Mouse (Mus musculus): ENCODE results near the gene Hspa1l. TPM values are rescaled to one million over a fixed set of nuclear protein-coding genes. Genes with fewer than 3 reads are reported as not detected.
"Not testable (repeated sequence)": the region's sequence is repeated elsewhere in the genome, so short reads cannot be mapped to it uniquely, and the experiment has no call there.

Gene Hspa1l
- polyA plus RNA-seq, 1 experiment from 2014 or later: 0.18 TPM

- H3K4me3 ChIP-seq (ENCODE audit: low read depth, low read length): peak overlapping the region; percentile 85
- ATAC-seq: no peak
- H3K4me2 ChIP-seq (ENCODE audit: low read depth, low read length): peak overlapping the region; percentile 75
- TF ChIP-seq EP300 (IDR thresholded peaks at IDR 0.05; ENCODE audit: low read depth) (0 out of 2 replicates have a peak, but pooled peaks have one; percentile 1), CTCF (IDR thresholded peaks at IDR 0.05; ENCODE audit: low read depth) (no peak)
- H3K27me3 ChIP-seq (ENCODE audit: insufficient read depth, low read length): no peaks in the 10 kb centered on the region
- WGBS (ENCODE audit: insufficient replicate concordance): 73% methylated on average over 5 of the region's 5 CpGs
- no peaks in the 10 kb centered on the region for H3K9me3 ChIP-seq (ENCODE audit: low read length)
- peak overlapping the region; percentile 17 for H3K9ac ChIP-seq (replicated peaks)
- peaks cover 19% of the 10 kb centered on the region for H3K36me3 ChIP-seq (replicated peaks; ENCODE audit: insufficient read depth, low read length)
- H3K4me1 ChIP-seq (ENCODE audit: insufficient read depth): peaks cover 32% of the 10 kb centered on the region
- H3K27ac ChIP-seq (ENCODE audit: low read depth): peak overlapping the region; percentile 1; the same call in 1 of the 2 replicates
- no peak for DNase-seq
These were observed 24.6 kb downstream of the Hspa1l start for GRCm38 (mm10) chr17:34997142-34997483.

DNA sequence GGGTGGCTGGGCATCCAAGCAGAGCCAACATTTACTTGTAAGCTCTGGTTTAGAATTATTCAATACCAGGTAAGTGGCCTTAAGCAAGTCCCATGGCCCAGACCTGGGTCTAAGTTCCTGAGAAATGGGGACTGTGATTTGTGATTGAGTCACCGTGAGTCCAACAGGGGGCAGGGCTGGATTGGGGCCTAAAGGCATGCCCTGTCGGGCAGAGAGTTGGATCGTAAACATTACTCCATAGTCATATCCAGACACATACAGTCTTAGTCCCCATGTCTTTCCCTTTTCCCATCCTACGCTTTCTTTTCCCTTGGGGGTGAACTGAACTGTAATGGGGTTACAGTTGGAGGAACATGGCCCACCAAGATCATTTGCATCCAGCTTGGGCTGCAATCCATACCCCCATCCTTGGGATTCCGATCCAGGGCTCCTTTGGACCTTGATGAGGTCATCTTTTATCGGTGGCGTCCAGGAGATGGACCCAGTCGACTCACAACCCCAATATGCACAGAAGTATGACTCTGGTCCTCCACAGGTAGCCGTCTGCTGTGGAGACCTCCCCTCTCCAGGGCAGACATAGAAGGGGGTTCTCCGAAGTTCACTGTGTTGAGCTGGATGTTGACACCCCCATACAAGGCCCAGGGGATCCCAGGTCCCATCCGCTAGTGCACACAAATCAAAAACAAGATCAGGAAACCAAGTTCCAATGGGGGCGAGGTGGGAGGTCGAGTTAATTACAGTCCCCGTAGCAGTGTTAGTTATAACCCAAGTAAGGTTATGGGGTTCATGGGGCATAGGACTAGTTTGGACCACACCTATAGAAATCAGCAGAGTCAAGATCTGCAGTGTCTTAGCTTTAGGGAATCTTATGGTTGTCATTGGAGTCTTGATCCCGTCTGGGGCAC, 26.3 kb downstream of the Hspa1l start:
- H3K27me3 ChIP-seq (ENCODE audit: insufficient read depth, low read length): no peaks in the 10 kb centered on the region
- H3K27ac ChIP-seq (ENCODE audit: low read depth): peak overlapping the region; percentile 98
- 67% methylated on average over 15 of the region's 15 CpGs for WGBS (ENCODE audit: insufficient replicate concordance)
- peak overlapping the region; percentile 75 for H3K4me2 ChIP-seq (ENCODE audit: low read depth, low read length)
- peak overlapping the region; percentile 85 for H3K4me3 ChIP-seq (ENCODE audit: low read depth, low read length)
- TF ChIP-seq EP300 (IDR thresholded peaks at IDR 0.05; ENCODE audit: low read depth) (no peak), CTCF (IDR thresholded peaks at IDR 0.05; ENCODE audit: low read depth) (peak; percentile 37)
- peaks cover 22% of the 10 kb centered on the region for H3K36me3 ChIP-seq (replicated peaks; ENCODE audit: insufficient read depth, low read length)
- no peaks in the 10 kb centered on the region for H3K9me3 ChIP-seq (ENCODE audit: low read length)
- H3K9ac ChIP-seq (replicated peaks): peak overlapping the region; percentile 82
- peak; percentile 35 for DNase-seq
- peaks cover 48% of the 10 kb centered on the region for H3K4me1 ChIP-seq (ENCODE audit: insufficient read depth)
- no peak for ATAC-seq

GRCm38 (mm10) chr17:34999871-35000716, 27.6 kb downstream of the Hspa1l start:
- WGBS (ENCODE audit: insufficient replicate concordance): 4% methylated on average over 29 of the region's 32 CpGs
- peak; percentile 85 for TF ChIP-seq EP300 (IDR thresholded peaks at IDR 0.05; ENCODE audit: low read depth)
- H3K9ac ChIP-seq (replicated peaks): peak overlapping the region; percentile 82
- H3K36me3 ChIP-seq (replicated peaks; ENCODE audit: insufficient read depth, low read length): peaks cover 34% of the 10 kb centered on the region
- peak overlapping the region; percentile 75 for H3K4me2 ChIP-seq (ENCODE audit: low read depth, low read length)
- peaks cover 48% of the 10 kb centered on the region for H3K4me1 ChIP-seq (ENCODE audit: insufficient read depth)
- peak overlapping the region; percentile 98 for H3K27ac ChIP-seq (ENCODE audit: low read depth)
- H3K4me3 ChIP-seq (ENCODE audit: low read depth, low read length): peak overlapping the region; percentile 85
- DNase-seq: peak; percentile 66
- H3K9me3 ChIP-seq (ENCODE audit: low read length); H3K27me3 ChIP-seq (ENCODE audit: insufficient read depth, low read length): not testable (repeated sequence)
- ATAC-seq: peak; percentile 46

DNA sequence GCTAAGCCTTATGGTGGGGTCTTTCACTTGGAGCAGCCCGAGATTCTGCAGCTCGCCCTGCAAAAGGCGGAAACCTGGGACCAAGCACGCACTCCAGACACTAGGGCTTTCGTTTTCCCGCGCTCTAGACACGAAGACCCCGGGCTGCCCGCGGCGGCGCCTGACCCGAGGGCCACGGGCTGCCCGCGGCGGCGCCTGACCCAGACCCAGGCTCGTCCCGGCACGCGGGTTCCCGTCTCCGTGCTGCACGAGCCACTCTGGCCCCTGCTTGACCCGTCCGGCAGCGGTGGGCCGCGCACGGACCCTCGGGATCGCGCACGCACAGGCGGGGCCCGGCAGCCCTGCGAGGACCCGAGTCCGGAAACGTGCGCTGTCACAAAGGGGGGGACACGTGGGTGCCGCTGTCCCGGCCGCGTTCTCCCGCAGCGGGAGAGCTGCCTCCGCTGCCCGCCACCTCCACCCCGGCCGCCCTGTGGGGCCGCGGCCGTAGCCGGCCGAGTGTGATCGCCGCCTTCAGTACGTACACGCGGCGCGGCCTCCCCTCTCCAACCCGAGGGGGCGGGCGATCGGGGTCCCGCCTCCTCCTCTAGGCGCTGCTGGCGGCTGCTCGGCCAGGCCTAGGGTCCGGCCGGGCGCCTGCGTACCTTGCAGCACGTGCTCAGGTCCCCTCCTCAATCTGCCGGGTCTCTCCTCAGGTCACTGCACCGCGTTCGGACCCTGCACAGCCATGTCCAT, 28.4 kb downstream of the Hspa1l start, which contains the start of gene Vars:
Gene Vars (plus strand): TSS at position 271 of the 735 bp plus-strand sequence.
- Histone ChIP-seq H3K4me3 (ENCODE audit: low read depth, low read length) (peak within 1 kb of the TSS; percentile 85), H3K9me3 (ENCODE audit: low read length) (no peaks in the 10 kb centered on the region), H3K4me2 (ENCODE audit: low read depth, low read length) (peak within 1 kb of the TSS; percentile 75), H3K9ac (replicated peaks) (peak within 1 kb of the TSS; percentile 82), H3K36me3 (replicated peaks; ENCODE audit: insufficient read depth, low read length) (peaks cover 42% of the 10 kb centered on the region), H3K4me1 (ENCODE audit: insufficient read depth) (peaks cover 47% of the 10 kb centered on the region), H3K27me3 (ENCODE audit: insufficient read depth, low read length) (no peaks in the 10 kb centered on the region), H3K27ac (ENCODE audit: low read depth) (peak within 1 kb of the TSS; percentile 98)
- peak; percentile 43; the same call in 1 of the 2 replicates for TF ChIP-seq EP300 (IDR thresholded peaks at IDR 0.05; ENCODE audit: low read depth)
- TF ChIP-seq CTCF (IDR thresholded peaks at IDR 0.05; ENCODE audit: low read depth): 0 out of 2 replicates have a peak, but pooled peaks have one; percentile 9
- WGBS (ENCODE audit: insufficient replicate concordance): 2% methylated on average over 70 of the region's 83 CpGs
- ATAC-seq: peak; percentile 86
- peak; percentile 91 for DNase-seq

DNA sequence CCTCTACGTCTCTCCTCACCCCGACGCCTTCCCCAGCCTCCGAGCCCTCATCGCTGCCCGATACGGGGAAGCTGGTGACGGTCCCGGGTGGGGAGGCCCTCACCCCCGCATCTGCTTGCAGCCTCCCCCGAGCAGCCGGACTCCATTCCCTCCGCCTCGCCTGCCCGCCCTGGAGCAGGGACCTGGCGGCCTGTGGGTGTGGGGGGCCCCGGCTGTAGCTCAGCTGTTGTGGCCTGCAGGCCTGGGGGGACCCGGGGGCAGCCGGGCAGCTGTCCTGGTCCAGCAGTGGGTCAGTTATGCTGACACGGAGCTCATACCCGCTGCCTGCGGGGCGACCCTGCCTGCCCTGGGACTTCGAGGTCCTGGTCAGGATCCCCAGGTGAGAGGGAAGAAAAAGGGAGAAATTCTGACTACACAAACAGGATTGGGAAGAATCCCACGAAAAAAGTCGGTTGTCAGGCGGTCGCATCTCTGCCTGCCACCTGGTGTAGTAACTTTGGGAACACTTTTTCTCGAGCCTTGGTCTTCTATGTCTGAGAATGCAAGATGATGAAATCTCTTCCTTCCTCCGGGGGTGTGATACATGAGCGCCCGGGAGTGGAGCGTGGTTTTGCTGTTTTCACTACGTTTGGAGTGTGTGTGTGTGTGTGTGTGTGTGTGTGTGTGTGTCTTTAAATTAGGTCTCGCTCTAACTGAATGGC, 29.1 kb downstream of the Hspa1l start:
- peak; percentile 50 for DNase-seq
- Histone ChIP-seq H3K4me3 (ENCODE audit: low read depth, low read length) (peak overlapping the region; percentile 85), H3K4me2 (ENCODE audit: low read depth, low read length) (peak overlapping the region; percentile 75), H3K9ac (replicated peaks) (peak overlapping the region; percentile 76), H3K27me3 (ENCODE audit: insufficient read depth, low read length) (no peaks in the 10 kb centered on the region), H3K27ac (ENCODE audit: low read depth) (peak overlapping the region; percentile 98), H3K4me1 (ENCODE audit: insufficient read depth) (peaks cover 46% of the 10 kb centered on the region), H3K9me3 (ENCODE audit: low read length) (no peaks in the 10 kb centered on the region), H3K36me3 (replicated peaks; ENCODE audit: insufficient read depth, low read length) (peaks cover 45% of the 10 kb centered on the region)
- TF ChIP-seq EP300 (IDR thresholded peaks at IDR 0.05; ENCODE audit: low read depth): no peak
- WGBS (ENCODE audit: insufficient replicate concordance): 0% methylated on average over 35 of the region's 35 CpGs
- peak; percentile 16 for ATAC-seq

All from liver, postnatal 0 days (tissue).